Mouse (Mus musculus) midbrain, postnatal 0 days (tissue): ENCODE data around the gene Vldlr. TPM values are rescaled to one million over a fixed set of nuclear protein-coding genes. Genes with fewer than 3 reads are reported as not detected.
A peak's percentile ranks its signal among the peaks of the same experiment; 100 is the strongest.

ENCODE experiments used
- ATAC-seq: fragments of 200-750 bp; cut with Nextera tagmentation; 2 replicates; pipeline ENCODE4 v1.8.0; 2017; ENCODE audit warnings: moderate number of reproducible peaks, mild to moderate bottlenecking, moderate TSS enrichment, moderate library complexity; ENCODE audit not compliant: low FRiP score
- DNase-seq: peaks from one replicate; pipeline ENCODE4 v3.0.0-alpha.2; 2015; ENCODE audit warnings: low spot score
- H3K27ac ChIP-seq: fragments of 300-500 bp; sonication (generic); 2 replicates; pipeline ENCODE4 v1.5.1; 2014; ENCODE audit warnings: low read depth, mild to moderate bottlenecking, low read length, mixed read lengths
- H3K27me3 ChIP-seq: fragments of 300-500 bp; sonication (generic); 2 replicates; pipeline ENCODE4 v1.6.1; 2014; ENCODE audit warnings: low read length, control low read depth, mixed read lengths; ENCODE audit not compliant: insufficient read depth
- H3K36me3 ChIP-seq: fragments of 300-500 bp; sonication (generic); 2 replicates; pipeline ENCODE4 v1.6.1; 2014; ENCODE audit warnings: low read length, control low read depth, mixed read lengths; ENCODE audit not compliant: insufficient read depth
- H3K4me1 ChIP-seq: fragments of 300-500 bp; sonication (generic); 2 replicates; pipeline ENCODE4 v1.6.1; 2014; ENCODE audit warnings: mild to moderate bottlenecking, control low read depth, antibody characterized with exemption, low read length, mixed read lengths; ENCODE audit not compliant: insufficient read depth
- H3K4me2 ChIP-seq: fragments of 300-500 bp; sonication (generic); 2 replicates; pipeline ENCODE4 v1.6.1; 2014; ENCODE audit warnings: low read depth, mild to moderate bottlenecking, low read length, mixed read lengths; ENCODE audit not compliant: poor library complexity, severe bottlenecking
- H3K4me3 ChIP-seq: fragments of 300-500 bp; sonication (generic); 2 replicates; pipeline ENCODE4 v1.5.1; 2014; ENCODE audit warnings: low read depth, mild to moderate bottlenecking, low read length, moderate library complexity
- H3K9ac ChIP-seq: fragments of 300-500 bp; sonication (generic); replicated peaks from 2 replicates; pipeline ENCODE4 v1.6.1; 2014; ENCODE audit warnings: mild to moderate bottlenecking, low read length, moderate library complexity, mixed read lengths; ENCODE audit not compliant: poor library complexity, severe bottlenecking
- H3K9me3 ChIP-seq: fragments of 300-500 bp; sonication (generic); 2 replicates; pipeline ENCODE4 v1.6.1; 2016; ENCODE audit warnings: low read length, control low read depth
- CTCF ChIP-seq: IDR thresholded peaks from 2 replicates; pipeline ENCODE4 v1.5.1; 2016; ENCODE audit warnings: antibody characterized with exemption, mild to moderate bottlenecking
- WGBS: fragments of 180-500 bp; shearing (Covaris S2); extraction: QIAGEN DNeasy Blood & Tissue Kit; methylation state at CpG from one replicate; pipeline ENCODE4 v1.1.7; 2014; 5-methylcytosine and 5-hydroxymethylcytosine counted together
- polyA plus RNA-seq: library from polyadenylated mRNA; unstranded; fragments of >200 nt; fragmentation: Nextera tagmentation; extraction: Ambion mirVana; gene quantifications from 2 replicates; pipeline ENCODE4 v1.2.1, GENCODE M21; 2015
- total RNA-seq: library from RNA; depleted of rRNA; stranded (reverse); fragments of >200 nt; gene quantifications from 2 replicates; pipeline ENCODE4 v1.2.3, GENCODE M21; 2014; rRNA removed

The Vldlr gene
- total RNA-seq, result 49.0 and 54.3 TPM in 2 replicates
- polyA plus RNA-seq, result 35.9 and 37.9 TPM in 2 replicates

DNA sequence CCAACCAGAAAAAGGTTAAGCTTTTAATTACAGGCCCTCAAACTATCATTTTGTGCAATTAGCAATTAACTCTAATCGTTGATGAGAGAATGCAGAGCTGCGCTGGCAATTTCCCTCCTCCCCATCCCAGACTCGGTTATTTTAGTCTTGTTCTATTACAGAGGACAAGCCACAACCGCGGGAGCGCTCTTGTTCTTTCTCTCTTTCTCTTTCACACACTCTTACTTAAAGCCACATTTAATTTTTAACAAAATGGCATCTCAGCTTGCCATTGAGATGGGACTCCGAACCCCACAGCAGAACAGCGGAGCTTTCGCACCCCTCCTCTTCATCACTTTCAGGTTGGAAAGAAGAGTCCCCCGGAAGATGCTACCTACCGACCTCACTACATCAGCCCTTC lies at the start of gene Vldlr:
Gene Vldlr, plus strand, starts transcription at position 167 of the 400 bp plus-strand sequence.
- H3K27me3 ChIP-seq, result no peaks in the 10 kb centered on the region
- peak within 1 kb of the TSS; percentile 87 for H3K4me3 ChIP-seq
- H3K9ac ChIP-seq, result peak within 1 kb of the TSS; percentile 89
- no peak for TF ChIP-seq CTCF
- peaks cover 11% of the 10 kb centered on the region; the same call in 1 of the 2 replicates for H3K4me1 ChIP-seq
- H3K9me3 ChIP-seq, result no peaks in the 10 kb centered on the region
- ATAC-seq (no peak), DNase-seq (peak; percentile 64)
- H3K36me3 ChIP-seq, result no peaks in the 10 kb centered on the region
- WGBS, result 1% methylated on average over 11 of the region's 11 CpGs
- peak within 1 kb of the TSS; percentile 87 for H3K27ac ChIP-seq
- peak within 1 kb of the TSS; percentile 87 for H3K4me2 ChIP-seq

DNA sequence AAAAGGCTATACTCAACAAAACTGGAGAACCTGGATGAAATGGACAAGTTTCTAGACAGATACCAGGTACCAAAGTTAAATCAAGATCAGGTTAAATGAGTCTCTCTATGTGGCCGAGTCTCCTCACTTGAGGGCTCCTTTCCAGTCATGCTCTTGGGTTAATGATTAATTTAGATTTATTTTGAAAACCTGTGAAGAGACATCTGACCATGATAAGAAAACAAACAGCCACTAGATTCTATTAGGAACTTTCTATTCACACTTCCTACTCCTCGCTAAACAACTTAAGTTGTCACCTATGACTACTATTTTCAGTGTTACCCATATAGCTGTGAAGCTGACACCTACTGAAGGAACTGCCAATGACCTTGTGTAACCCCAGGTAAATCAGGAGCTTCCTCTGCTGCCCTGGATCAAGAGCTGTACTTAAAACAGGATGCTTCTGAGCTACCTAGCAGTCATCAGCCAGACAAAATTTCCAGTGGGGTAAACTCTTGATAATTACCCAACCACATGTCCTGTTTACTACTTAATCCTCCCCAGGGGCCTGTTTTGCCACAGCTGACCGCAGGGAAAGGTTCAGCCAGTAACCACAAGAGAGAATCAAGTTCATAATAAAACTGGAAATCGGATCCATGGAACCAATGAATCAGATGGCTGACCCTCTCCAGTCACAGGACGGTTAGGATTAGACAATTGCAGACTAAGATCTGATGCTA lies 48.5 kb upstream of the Vldlr start:
- no peak overlapping the region for H3K4me2 ChIP-seq
- DNase-seq, result no peak
- H3K9me3 ChIP-seq, result no peaks in the 10 kb centered on the region
- no peak for TF ChIP-seq CTCF
- ATAC-seq, result no peak
- H3K4me3 ChIP-seq, result no peak overlapping the region
- no peak overlapping the region for H3K27ac ChIP-seq
- H3K36me3 ChIP-seq, result no peaks in the 10 kb centered on the region
- no peaks in the 10 kb centered on the region for H3K4me1 ChIP-seq
- no peak overlapping the region for H3K9ac ChIP-seq
- WGBS, result 83% methylated on average over 5 of the region's 5 CpGs
- H3K27me3 ChIP-seq, result no peaks in the 10 kb centered on the region

- DNase-seq (no peak), ATAC-seq (no peak)
- Histone ChIP-seq H3K4me2 (no peak overlapping the region), H3K27ac (no peak overlapping the region), H3K4me3 (no peak overlapping the region), H3K27me3 (no peaks in the 10 kb centered on the region), H3K9ac (no peak overlapping the region), H3K36me3 (no peaks in the 10 kb centered on the region), H3K9me3 (no peaks in the 10 kb centered on the region), H3K4me1 (no peaks in the 10 kb centered on the region)
- WGBS, result 93% methylated on average over 2 of the region's 2 CpGs
- TF ChIP-seq CTCF, result no peak
These were observed 42.4 kb upstream of the Vldlr start for GRCm38 (mm10) chr19:27173836-27174235.

DNA sequence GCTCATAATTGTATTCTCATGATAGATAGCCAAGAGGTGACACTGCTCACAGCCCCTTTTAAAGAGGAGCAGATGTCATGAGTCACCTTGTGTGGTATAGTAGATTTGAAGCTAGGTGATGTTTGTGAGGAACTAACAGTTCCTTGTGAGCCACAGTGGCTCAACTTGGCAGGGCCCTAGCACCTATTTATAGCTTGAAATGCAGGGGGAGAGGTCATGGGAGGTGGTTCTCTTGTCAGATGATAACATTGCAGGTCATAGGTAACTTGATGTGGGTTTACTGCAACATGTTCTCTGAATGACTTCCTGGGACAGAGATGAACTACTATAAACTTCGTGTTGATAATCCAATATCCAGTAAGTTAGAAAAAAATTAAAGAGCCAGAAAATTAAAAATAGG lies 40.7 kb upstream of the Vldlr start:
- Histone ChIP-seq H3K4me1 (no peaks in the 10 kb centered on the region), H3K27me3 (no peaks in the 10 kb centered on the region), H3K36me3 (no peaks in the 10 kb centered on the region), H3K9ac (no peak overlapping the region), H3K9me3 (no peaks in the 10 kb centered on the region), H3K27ac (no peak overlapping the region), H3K4me2 (no peak overlapping the region), H3K4me3 (no peak overlapping the region)
- no peak for DNase-seq
- no peak for ATAC-seq
- no peak for TF ChIP-seq CTCF
- WGBS, result 90% methylated on average over 1 of the region's 1 CpGs

GRCm38 (mm10) chr19:27176558-27176957 lies 39.7 kb upstream of the Vldlr start:
- no peak overlapping the region for H3K9ac ChIP-seq
- no peaks in the 10 kb centered on the region for H3K36me3 ChIP-seq
- no peaks in the 10 kb centered on the region for H3K4me1 ChIP-seq
- TF ChIP-seq CTCF, result no peak
- no peak overlapping the region for H3K4me3 ChIP-seq
- WGBS, result 86% methylated on average over 4 of the region's 4 CpGs
- no peak overlapping the region for H3K27ac ChIP-seq
- ATAC-seq (no peak), DNase-seq (no peak)
- no peak overlapping the region for H3K4me2 ChIP-seq
- no peaks in the 10 kb centered on the region for H3K27me3 ChIP-seq
- no peaks in the 10 kb centered on the region for H3K9me3 ChIP-seq

DNA sequence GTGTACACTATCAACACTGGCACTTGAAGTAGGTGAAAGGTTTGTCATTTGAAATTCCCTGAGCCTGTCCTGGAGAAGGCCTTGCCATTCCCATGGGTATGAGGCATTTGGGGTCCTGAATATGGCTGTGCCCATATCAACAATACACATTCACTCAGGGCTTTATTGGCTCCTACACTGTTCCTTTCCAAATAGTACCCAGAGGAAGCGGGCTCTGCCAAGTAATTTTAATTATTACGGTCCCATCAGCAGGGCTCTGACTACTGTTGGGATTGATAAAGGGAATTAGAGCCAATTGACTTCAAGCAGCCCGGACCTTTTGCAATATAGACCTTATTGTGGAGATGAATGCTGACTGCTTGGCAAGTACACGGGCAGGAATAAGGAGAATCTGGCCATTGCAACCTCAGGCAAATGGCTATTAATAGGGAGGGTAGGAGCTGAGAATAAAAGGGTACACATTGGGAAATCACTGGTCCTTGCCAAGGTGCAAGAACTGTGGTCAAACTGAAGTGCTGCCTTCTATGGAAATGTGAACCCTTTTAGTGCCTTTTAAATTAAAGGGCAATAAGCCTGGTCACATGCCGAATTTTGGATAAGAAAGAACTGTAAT lies 38.0 kb upstream of the Vldlr start:
- DNase-seq (peak; percentile 51), ATAC-seq (no peak)
- Histone ChIP-seq H3K27ac (no peak overlapping the region), H3K4me3 (no peak overlapping the region), H3K4me1 (no peaks in the 10 kb centered on the region), H3K9ac (no peak overlapping the region), H3K27me3 (no peaks in the 10 kb centered on the region), H3K4me2 (no peak overlapping the region), H3K36me3 (no peaks in the 10 kb centered on the region), H3K9me3 (no peaks in the 10 kb centered on the region)
- WGBS, result 69% methylated on average over 5 of the region's 5 CpGs
- no peak for TF ChIP-seq CTCF
